Mouse (Mus musculus) MN1 (cell line): ENCODE data around the gene Mamld1.
"Not testable (repeated sequence)": the region's sequence is repeated elsewhere in the genome, so short reads cannot be mapped to it uniquely, and the experiment has no call there.

Experiments
- DNase-seq: peaks from one replicate; pipeline ENCODE4 v3.0.0-alpha.2; 2016; ENCODE audit warnings: low spot score

The Mamld1 gene

GRCm38 (mm10) chrX:71049864-71050576, at the start of gene Mamld1:
Gene Mamld1 (plus strand): TSS chrX:71050256.
- DNase-seq = no peak

GRCm38 (mm10) chrX:71024718-71025117, 25.3 kb upstream of the Mamld1 start:
- DNase-seq = no peak

DNA sequence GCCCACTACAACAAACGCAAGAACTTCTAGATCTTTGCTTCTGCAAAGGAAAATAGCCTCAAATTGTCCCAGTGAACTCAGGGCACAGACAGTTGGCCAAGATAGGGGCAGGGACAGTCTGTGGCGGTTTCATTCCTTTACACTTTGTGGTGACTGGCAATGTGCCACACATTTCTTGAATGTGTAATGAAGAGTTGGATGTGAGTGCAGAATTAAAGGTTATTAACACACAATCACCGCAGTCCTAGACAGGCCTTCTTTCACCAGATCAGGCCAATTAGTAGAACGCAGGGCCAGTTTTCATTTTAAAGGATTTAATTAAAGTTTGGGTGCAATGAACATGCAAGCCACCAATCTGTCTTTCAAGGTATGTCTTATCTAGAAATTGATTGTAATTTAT, 22.0 kb upstream of the Mamld1 start:
- no peak for DNase-seq

DNA sequence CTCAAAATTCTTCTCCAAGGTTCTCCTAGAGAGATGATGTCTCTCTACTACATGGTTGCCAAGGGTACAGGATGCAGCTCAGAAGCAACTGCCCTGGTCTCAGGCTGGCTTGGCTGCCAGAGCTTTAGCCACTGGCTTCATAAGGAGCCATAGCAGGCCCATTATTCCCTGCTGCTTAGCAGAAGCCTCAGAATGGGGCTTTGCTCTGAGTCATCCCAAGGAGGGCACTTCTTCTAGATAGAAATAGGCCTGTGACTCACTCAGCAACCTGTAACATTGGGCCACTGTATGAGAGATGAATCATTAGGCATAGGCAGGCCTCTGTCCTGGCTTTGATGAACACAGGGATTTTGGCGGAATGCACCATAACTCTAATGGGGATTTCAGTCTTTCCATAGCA, 21.1 kb upstream of the Mamld1 start:
- not testable (repeated sequence) for DNase-seq

DNA sequence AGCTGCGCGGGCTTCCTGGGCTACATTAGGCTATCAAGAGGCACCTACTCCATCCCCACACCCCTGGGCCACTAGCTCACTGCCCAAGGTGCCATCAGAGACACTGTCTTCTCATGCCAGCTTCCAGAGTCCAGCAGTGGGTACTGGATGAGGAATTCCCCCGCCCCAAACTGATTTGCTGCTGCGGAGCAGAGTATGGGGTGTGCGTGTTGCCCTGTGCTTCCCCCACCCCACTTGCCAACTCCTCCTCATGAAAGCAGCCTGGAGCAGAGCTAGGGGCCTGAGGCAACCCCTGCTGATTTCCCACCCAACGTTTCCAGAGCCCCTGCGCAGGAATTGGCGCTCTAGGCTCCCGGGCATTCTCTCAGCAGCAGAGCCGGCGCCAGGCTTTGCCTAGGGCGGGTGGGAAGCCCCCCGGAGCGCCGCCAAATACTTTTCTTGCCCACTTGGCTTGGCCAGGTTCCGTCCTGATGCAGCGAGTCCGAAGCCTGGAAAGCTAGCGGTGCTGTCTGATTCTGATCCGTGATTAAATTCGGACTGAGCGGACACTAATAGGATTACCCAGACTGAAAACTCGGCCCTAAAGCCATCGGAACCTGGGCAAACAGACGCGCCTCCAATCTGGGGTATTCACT, 738 bp downstream of the Mamld1 start:
- no peak for DNase-seq

GRCm38 (mm10) chrX:71051361-71052114, 1.5 kb downstream of the Mamld1 start:
- no peak for DNase-seq

- DNase-seq = no peak
These were observed 2.0 kb downstream of the Mamld1 start for GRCm38 (mm10) chrX:71052115-71052478.

- no peak for DNase-seq
These were observed 2.6 kb downstream of the Mamld1 start for GRCm38 (mm10) chrX:71052481-71053216.

DNA sequence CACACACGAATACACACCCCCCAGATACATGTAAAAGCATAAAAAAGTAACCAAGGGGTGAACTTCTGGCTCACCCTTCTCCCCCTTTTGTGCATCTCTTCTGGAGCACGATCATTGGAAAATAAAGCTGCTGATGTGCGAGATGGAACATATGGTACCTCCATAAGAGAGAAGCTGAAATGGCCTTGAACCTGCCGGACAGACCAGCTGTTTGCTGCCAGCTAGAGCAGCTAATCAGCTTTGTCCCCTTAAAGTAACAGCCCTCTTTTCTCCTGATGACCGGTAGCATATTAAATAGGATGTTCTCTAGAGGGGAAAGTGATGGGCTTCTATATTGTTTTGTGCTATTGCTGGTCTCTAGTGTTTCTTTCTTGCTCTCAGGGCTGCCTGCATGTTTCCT, 3.2 kb downstream of the Mamld1 start:
- DNase-seq = no peak

- no peak for DNase-seq
These were observed 6.9 kb downstream of the Mamld1 start for GRCm38 (mm10) chrX:71056968-71057367.

- DNase-seq = no peak
These were observed 35.2 kb downstream of the Mamld1 start for GRCm38 (mm10) chrX:71085092-71085807.

- no peak for DNase-seq
These were observed 37.5 kb downstream of the Mamld1 start for GRCm38 (mm10) chrX:71087370-71088079.

GRCm38 (mm10) chrX:71088080-71088414, 38.0 kb downstream of the Mamld1 start:
- DNase-seq = no peak

DNA sequence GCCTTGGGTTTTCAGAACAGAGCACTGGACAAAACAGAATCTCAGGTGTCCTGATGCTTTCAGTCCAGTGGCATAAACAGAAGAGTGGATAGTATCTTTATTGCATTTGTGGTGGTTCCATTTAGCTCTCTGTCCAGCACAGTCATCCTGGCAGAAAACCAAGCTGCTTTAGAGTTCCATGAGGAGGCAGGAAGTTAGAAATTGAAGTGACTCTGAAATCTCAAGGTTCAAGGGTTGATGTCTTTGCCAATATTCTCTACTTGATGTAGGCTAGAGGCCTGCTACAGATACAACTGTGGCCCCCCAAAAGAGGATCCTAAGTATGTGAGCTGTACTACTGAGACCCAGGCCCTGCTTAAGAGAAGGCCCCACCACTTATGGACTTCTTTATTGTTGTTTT, 55.8 kb downstream of the Mamld1 start:
- DNase-seq = no peak

DNA sequence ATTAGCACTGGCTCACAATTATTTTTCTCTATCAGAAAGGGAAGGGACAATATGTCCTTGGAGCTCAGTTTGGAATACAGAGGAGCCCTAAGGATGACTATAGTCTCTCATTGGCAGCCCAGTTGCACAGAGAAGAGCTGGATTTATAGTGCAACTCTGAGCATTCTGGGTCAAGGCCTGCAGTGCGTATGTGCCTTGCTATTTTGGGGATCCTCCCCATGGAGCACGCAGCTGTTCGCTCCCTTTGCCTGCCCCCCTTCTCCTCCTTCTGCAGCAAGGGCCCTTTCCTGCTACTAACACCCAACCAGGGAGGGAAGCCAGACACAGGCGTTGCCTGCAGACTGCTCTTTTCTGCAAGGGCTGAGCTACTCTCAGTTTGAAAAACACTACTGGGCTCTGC, 56.3 kb downstream of the Mamld1 start:
- no peak for DNase-seq

- no peak for DNase-seq
These were observed 58.1 kb downstream of the Mamld1 start for GRCm38 (mm10) chrX:71108056-71108735.

GRCm38 (mm10) chrX:71110333-71110732, 60.3 kb downstream of the Mamld1 start:
- no peak for DNase-seq

DNA sequence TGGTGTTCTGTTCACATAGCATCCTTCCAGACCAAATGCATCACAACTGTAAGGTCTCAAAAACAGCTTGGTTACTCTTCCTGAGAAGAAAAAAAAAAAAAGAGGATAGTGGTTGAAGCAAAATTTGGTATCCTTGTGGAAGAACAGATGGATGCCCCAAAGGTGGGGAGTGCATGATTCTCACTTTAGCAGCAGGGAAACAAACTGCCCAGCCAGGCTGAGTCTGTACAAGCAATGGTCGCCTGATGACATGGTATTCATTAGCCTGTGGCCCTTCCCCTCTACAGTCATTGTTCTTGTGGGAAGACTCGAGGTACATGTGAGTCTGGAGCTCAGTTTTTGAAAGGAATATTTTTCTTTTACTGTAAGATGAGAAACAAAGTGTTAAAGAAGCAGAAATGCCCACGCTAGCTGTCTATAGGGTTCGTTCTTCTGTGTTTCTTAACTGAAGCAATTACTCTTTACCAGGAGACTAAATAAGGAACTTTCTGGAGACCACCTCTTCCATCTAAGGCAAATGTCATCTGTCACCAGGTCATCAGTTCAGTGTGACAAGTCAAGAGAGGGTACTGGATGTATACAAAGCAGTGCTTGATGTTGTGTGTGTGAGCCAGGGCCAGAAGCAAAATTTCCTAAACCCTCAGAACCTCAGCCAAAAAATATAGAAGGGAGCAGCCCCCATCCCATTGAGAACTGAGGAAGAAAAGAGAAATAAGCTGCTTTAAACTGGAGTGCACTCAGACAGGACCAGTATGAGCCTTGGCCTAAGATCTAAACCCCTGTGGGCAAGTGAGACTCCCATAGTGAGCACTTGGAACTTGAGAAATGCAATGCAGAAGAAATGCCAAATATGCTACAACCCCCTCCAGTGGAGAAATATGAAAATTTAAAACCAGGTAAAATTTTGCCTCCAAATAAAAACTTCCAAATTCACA, 72.6 kb downstream of the Mamld1 start:
- no peak for DNase-seq

GRCm38 (mm10) chrX:71125013-71125412, 75.0 kb downstream of the Mamld1 start:
- DNase-seq = no peak

DNA sequence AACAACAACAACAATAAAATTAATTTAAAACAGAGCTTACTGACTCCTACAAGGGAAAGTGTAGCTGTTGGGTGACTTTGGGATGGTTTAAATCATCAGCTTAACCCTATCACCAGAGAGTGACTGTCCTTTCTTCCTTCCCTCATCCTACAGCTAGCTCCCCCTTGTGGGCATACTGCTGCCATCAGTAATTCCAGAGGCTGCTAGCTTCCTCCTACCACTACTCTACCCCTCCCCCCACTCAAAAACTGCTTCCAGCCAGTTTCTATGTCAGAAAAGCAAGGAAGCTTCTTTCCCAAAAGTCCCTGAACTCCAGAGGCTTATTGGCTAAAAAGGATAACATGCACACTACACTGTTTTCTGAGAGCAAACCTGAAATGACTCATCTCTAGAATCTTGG, 81.4 kb downstream of the Mamld1 start:
- DNase-seq = no peak
